Mouse (Mus musculus): ENCODE results near the gene Dusp22. TPM values are rescaled to one million over a fixed set of nuclear protein-coding genes. Genes with fewer than 3 reads are reported as not detected.
A peak's percentile ranks its signal among the peaks of the same experiment; 100 is the strongest.

Dusp22 gene
- total and polyA plus RNA-seq, 2 experiments from 2014 or later = 23.5 to 29.3 TPM

DNA sequence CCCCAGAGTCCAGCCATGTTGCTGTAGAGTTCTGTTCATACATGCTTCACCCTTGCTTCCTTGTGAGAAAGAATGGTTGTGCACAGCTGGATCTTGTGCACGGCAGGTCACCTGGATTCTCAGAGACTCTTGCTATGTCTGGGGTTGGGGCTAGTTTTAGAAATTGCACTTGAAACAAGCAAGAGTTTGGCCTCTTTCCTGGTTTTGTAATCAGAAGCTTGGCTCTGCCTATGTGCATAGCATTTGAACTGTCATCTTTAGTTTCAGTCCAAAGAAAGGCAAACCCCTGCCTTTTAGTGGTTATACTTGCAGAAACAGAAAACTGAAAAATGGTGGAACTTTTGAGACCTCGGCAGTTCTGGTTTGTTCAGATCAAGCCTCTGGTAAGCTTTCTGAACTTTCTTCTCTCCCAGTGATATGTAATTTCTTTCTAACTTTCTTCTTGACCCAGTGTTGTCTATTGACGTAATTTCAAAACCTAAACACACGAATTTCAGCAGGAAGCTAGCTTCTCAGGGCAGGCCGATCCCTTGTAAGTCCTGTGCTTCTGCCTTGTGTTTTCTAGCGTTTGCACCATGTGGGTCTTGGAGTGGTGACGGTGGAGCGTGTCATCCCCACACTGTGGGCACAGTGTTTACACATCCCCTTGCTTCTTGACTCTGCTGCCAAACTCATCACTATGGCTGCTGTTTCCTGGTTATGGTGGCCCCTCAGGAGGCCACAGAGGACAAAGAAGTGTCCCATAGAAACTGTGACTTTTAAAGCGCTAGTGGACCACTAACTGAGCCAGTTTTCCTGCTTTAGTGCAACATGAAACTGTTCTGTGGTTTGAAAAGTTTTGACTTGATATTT is 31.9 kb downstream of the Dusp22 start:
- no peak for ATAC-seq (ENCODE audit: low FRiP score)
- peaks cover 4% of the 10 kb centered on the region; the same call in 1 of the 2 replicates for H3K36me3 ChIP-seq (ENCODE audit: insufficient read depth, low read length)
- WGBS = 76% methylated on average over 9 of the region's 9 CpGs
- no peak overlapping the region for H3K4me2 ChIP-seq (ENCODE audit: low read depth, low read length, poor library complexity, severe bottlenecking)
- H3K9me3 ChIP-seq (ENCODE audit: low read length) = no peaks in the 10 kb centered on the region
- DNase-seq (ENCODE audit: low spot score) = peak; percentile 57
- TF ChIP-seq CTCF (IDR thresholded peaks at IDR 0.05) = no peak
- H3K9ac ChIP-seq (replicated peaks; ENCODE audit: low read length, poor library complexity, severe bottlenecking) = no peak overlapping the region
- no peak overlapping the region for H3K4me3 ChIP-seq (ENCODE audit: low read depth, low read length)
- no peaks in the 10 kb centered on the region for H3K4me1 ChIP-seq (ENCODE audit: insufficient read depth, low read length)
- no peak overlapping the region for H3K27ac ChIP-seq (ENCODE audit: low read depth, low read length)
- no peaks in the 10 kb centered on the region for H3K27me3 ChIP-seq (ENCODE audit: insufficient read depth, low read length)

DNA sequence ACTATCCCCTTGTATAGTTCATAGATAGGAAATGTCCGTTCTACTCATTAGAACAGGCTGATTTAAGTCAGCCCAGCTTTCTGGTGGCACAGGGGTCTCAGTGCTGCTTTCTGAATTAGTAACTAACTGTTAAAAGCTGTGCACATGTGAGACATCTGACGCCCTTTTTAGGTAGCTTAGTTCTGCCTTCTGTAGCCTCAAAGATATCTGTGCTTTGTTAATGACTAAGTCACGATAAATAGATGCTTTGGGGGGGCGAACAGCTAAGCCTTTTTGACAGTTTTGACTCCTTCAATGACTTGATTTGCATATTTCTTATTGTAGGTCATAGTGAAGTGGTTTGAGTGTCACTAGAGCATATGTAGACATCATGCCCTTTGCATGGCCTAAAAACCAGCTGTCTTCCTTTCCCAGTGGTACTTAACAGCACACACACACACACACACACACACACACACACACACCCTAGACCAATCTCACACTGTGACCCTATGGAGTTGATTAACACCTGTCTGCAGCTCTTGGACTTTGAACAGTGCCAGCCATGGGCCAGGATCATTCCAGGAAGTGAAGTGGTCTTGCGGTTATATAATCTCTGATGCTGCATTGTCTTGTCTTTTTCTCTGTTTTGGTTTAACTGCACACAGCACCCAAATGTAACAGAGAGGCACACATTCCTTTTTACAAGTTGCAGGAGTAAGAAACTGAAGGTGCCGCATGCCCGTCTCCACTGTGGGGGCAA is 33.0 kb downstream of the Dusp22 start:
- TF ChIP-seq CTCF (IDR thresholded peaks at IDR 0.05) = no peak
- Histone ChIP-seq H3K36me3 (ENCODE audit: insufficient read depth, low read length) (peaks cover 6% of the 10 kb centered on the region; the same call in 1 of the 2 replicates), H3K9ac (replicated peaks; ENCODE audit: low read length, poor library complexity, severe bottlenecking) (no peak overlapping the region), H3K4me1 (ENCODE audit: insufficient read depth, low read length) (no peaks in the 10 kb centered on the region), H3K27me3 (ENCODE audit: insufficient read depth, low read length) (no peaks in the 10 kb centered on the region), H3K27ac (ENCODE audit: low read depth, low read length) (no peak overlapping the region), H3K4me2 (ENCODE audit: low read depth, low read length, poor library complexity, severe bottlenecking) (no peak overlapping the region), H3K9me3 (ENCODE audit: low read length) (no peaks in the 10 kb centered on the region), H3K4me3 (ENCODE audit: low read depth, low read length) (no peak overlapping the region)
- ATAC-seq (ENCODE audit: low FRiP score) = no peak
- WGBS = 76% methylated on average over 7 of the region's 7 CpGs
- no peak for DNase-seq (ENCODE audit: low spot score)

DNA sequence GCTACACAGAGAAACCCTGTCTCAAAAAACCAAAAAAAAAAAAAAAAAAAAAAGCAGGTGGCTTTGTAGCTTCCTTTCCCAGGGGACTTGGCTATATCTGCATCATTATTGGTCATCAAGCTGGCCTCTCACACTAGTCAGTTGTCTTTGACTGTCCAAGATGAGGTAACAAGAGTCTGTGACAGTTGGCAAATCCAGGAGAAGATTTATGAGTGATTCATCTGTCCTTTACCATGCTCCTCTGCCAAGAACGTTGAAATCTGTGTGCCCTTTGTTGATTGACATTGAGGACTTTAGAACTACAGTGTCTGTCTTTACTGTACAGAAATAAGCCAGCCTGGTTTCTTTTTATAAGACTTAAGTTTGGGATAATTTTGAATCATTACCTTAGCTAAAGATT is 35.4 kb downstream of the Dusp22 start:
- WGBS = 58% methylated on average over 1 of the region's 1 CpGs

DNA sequence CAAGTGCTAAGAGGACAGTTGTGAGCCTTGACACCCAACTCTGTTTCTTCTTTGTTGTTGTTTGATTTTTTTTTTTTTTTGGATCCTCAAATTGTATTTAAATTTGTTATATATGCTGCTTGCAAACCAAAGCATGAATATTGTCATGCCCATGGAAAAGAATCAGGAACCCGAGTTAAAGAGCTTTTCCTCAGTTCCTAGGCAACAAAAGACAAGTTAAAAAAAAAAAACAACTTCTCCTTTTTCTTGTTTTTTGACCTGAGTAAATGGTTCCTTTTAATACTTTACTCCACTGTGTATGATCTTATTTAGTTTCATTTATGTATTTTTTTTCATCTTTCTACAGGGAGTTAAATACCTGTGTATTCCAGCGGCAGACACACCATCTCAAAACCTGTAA is 36.1 kb downstream of the Dusp22 start:
- no peak overlapping the region for H3K4me2 ChIP-seq (ENCODE audit: low read depth, low read length, poor library complexity, severe bottlenecking)
- no peak overlapping the region for H3K9ac ChIP-seq (replicated peaks; ENCODE audit: low read length, poor library complexity, severe bottlenecking)
- H3K4me1 ChIP-seq (ENCODE audit: insufficient read depth, low read length) = no peaks in the 10 kb centered on the region
- TF ChIP-seq CTCF (IDR thresholded peaks at IDR 0.05) = no peak
- no peak for DNase-seq (ENCODE audit: low spot score)
- H3K36me3 ChIP-seq (ENCODE audit: insufficient read depth, low read length) = peaks cover 10% of the 10 kb centered on the region
- no peak overlapping the region for H3K27ac ChIP-seq (ENCODE audit: low read depth, low read length)
- H3K27me3 ChIP-seq (ENCODE audit: insufficient read depth, low read length) = no peaks in the 10 kb centered on the region
- H3K9me3 ChIP-seq (ENCODE audit: low read length) = no peaks in the 10 kb centered on the region
- no peak overlapping the region for H3K4me3 ChIP-seq (ENCODE audit: low read depth, low read length)
- WGBS = 86% methylated on average over 2 of the region's 2 CpGs
- no peak for ATAC-seq (ENCODE audit: low FRiP score)

More for the DNA sequence above, 35.4 kb downstream of the Dusp22 start:
- no peaks in the 10 kb centered on the region for H3K27me3 ChIP-seq (ENCODE audit: insufficient read depth, low read length)
- no peaks in the 10 kb centered on the region for H3K4me1 ChIP-seq (ENCODE audit: insufficient read depth, low read length)
- H3K36me3 ChIP-seq (ENCODE audit: insufficient read depth, low read length) = peaks cover 10% of the 10 kb centered on the region
- no peak overlapping the region for H3K4me3 ChIP-seq (ENCODE audit: low read depth, low read length)
- no peak for TF ChIP-seq CTCF (IDR thresholded peaks at IDR 0.05)
- no peak for ATAC-seq (ENCODE audit: low FRiP score)
- H3K9me3 ChIP-seq (ENCODE audit: low read length) = no peaks in the 10 kb centered on the region
- no peak overlapping the region for H3K4me2 ChIP-seq (ENCODE audit: low read depth, low read length, poor library complexity, severe bottlenecking)
- no peak overlapping the region for H3K9ac ChIP-seq (replicated peaks; ENCODE audit: low read length, poor library complexity, severe bottlenecking)
- no peak overlapping the region for H3K27ac ChIP-seq (ENCODE audit: low read depth, low read length)
- no peak for DNase-seq (ENCODE audit: low spot score)

DNA sequence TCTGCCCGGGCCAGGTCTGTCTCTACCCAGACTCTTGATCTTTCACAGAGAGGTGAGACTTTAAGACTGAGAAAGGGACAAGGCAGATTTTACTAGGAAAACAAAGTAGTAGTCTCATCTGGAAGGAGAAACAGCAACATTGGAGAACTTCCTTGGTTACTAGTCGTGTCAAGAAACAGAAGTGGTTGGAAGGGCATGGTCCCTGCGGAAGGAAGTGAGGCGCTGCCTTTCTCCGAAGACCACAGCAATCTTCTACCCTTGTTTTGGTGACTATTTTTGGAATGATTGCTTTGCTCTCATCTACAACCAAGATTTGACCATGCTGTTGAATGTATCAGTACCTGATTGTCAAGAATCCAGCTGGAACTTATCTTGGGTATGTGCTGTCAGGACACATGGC is 38.1 kb downstream of the Dusp22 start:
- Histone ChIP-seq H3K9me3 (ENCODE audit: low read length) (no peaks in the 10 kb centered on the region), H3K27me3 (ENCODE audit: insufficient read depth, low read length) (no peaks in the 10 kb centered on the region), H3K4me3 (ENCODE audit: low read depth, low read length) (no peak overlapping the region), H3K27ac (ENCODE audit: low read depth, low read length) (no peak overlapping the region), H3K4me2 (ENCODE audit: low read depth, low read length, poor library complexity, severe bottlenecking) (no peak overlapping the region), H3K9ac (replicated peaks; ENCODE audit: low read length, poor library complexity, severe bottlenecking) (no peak overlapping the region), H3K4me1 (ENCODE audit: insufficient read depth, low read length) (no peaks in the 10 kb centered on the region), H3K36me3 (ENCODE audit: insufficient read depth, low read length) (peaks cover 10% of the 10 kb centered on the region)
- ATAC-seq (ENCODE audit: low FRiP score) = no peak
- 95% methylated on average over 5 of the region's 5 CpGs for whole genome bisulfite sequencing
- no peak for TF ChIP-seq CTCF (IDR thresholded peaks at IDR 0.05)
- DNase-seq (ENCODE audit: low spot score) = no peak

GRCm38 (mm10) chr13:30702695-30703094 is 42.9 kb downstream of the Dusp22 start:
- Histone ChIP-seq H3K27ac (ENCODE audit: low read depth, low read length) (no peak overlapping the region), H3K27me3 (ENCODE audit: insufficient read depth, low read length) (no peaks in the 10 kb centered on the region), H3K4me2 (ENCODE audit: low read depth, low read length, poor library complexity, severe bottlenecking) (no peak overlapping the region), H3K9ac (replicated peaks; ENCODE audit: low read length, poor library complexity, severe bottlenecking) (no peak overlapping the region), H3K9me3 (ENCODE audit: low read length) (no peaks in the 10 kb centered on the region), H3K4me1 (ENCODE audit: insufficient read depth, low read length) (no peaks in the 10 kb centered on the region), H3K4me3 (ENCODE audit: low read depth, low read length) (no peak overlapping the region), H3K36me3 (ENCODE audit: insufficient read depth, low read length) (peaks cover 15% of the 10 kb centered on the region)
- no peak for TF ChIP-seq CTCF (IDR thresholded peaks at IDR 0.05)
- WGBS = 97% methylated on average over 5 of the region's 5 CpGs
- DNase-seq (ENCODE audit: low spot score) (no peak), ATAC-seq (ENCODE audit: low FRiP score) (no peak)

Data from midbrain, postnatal 0 days (tissue).